Comparison of ENCODE assay signal across 26 mouse cellular contexts in the genomic region with DNA sequence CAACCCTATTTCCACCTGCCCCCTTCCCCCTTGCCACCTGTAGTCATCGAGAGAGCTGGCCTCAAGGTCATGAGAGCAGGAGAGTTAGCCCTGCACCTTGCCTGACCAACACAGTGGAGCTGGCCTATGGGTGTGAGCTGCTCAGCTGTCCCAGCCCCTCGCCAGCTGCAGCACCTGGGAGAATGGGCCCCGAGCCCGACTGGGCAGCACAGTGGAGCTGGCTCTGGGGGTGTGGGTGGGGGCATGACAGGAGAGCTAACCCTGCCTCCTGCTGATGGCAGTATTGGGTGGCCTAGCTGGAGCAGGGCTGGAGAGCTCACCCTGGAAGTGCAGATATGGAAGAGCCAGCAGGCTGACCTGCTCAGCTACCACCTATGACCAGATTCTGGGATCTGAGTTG. TPM values are rescaled to one million over a fixed set of nuclear protein-coding genes. Genes with fewer than 3 reads are reported as not detected.
A peak's percentile ranks its signal among the peaks of the same experiment; 100 is the strongest.
DNase-seq lines count a peak whose midpoint lies in the region; ATAC-seq lines count a peak whose summit lies in the region.
"Had no signal": no experiment of that assay in that cellular context is flagged by ENCODE, and none has a peak within 500 bp of the region (broad histone marks: within the 10 kb centered on the region; RNA-seq: fewer than 3 reads in every experiment).

No protein-coding gene starts in this region.

- peak overlapping the region; percentile 21; the same call in 1 of the 2 replicates for H3K9ac ChIP-seq in neural tube, embryonic 12.5 days
- H3K9ac ChIP-seq in neural tube, embryonic 15.5 days (replicated peaks): no peak overlapping the region
- H3K9ac ChIP-seq in hindbrain, embryonic 12.5 days: no peak overlapping the region
- H3K9ac ChIP-seq: embryonic facial prominence, embryonic 15.5 days; heart, embryonic 13.5 days had no signal

- intact Hi-C loops in heart, postnatal 10 days (cut with DNase I): no loop called here
- intact Hi-C loops in heart, postnatal 36 days (cut with DNase I): no loop called here
- intact Hi-C loops in gastrocnemius, postnatal 14 days (cut with DNase I; ENCODE audit: low total_unique reads): no loop called here

- H3K9me3 ChIP-seq in neural tube, embryonic 12.5 days: no peaks in the 10 kb centered on the region
- H3K9me3 ChIP-seq in neural tube, embryonic 15.5 days (replicated peaks): no peaks in the 10 kb centered on the region
- no peaks in the 10 kb centered on the region for H3K9me3 ChIP-seq in hindbrain, embryonic 12.5 days (replicated peaks)
- H3K9me3 ChIP-seq: embryonic facial prominence, embryonic 15.5 days; forebrain, embryonic 10.5 days; heart, embryonic 13.5 days; hindbrain, embryonic 10.5 days had no signal

- H3K4me3 ChIP-seq in neural tube, embryonic 12.5 days: no peak overlapping the region
- H3K4me3 ChIP-seq in neural tube, embryonic 15.5 days (replicated peaks): no peak overlapping the region
- no peak overlapping the region for H3K4me3 ChIP-seq in hindbrain, embryonic 12.5 days
- H3K4me3 ChIP-seq: embryonic facial prominence, embryonic 15.5 days; erythroblast, embryonic 14.5 days; forebrain, embryonic 10.5 days; heart, embryonic 13.5 days; hindbrain, embryonic 10.5 days had no signal

- H3K27me3 ChIP-seq in neural tube, embryonic 12.5 days (replicated peaks): no peaks in the 10 kb centered on the region
- no peaks in the 10 kb centered on the region for H3K27me3 ChIP-seq in neural tube, embryonic 15.5 days (replicated peaks)
- H3K27me3 ChIP-seq in hindbrain, embryonic 12.5 days: no peaks in the 10 kb centered on the region
- H3K27me3 ChIP-seq: CH12.LX; embryonic facial prominence, embryonic 15.5 days; heart, embryonic 13.5 days; Patski had no signal

- H3K4me2 ChIP-seq in neural tube, embryonic 12.5 days (replicated peaks): no peak overlapping the region
- no peak overlapping the region for H3K4me2 ChIP-seq in neural tube, embryonic 15.5 days
- H3K4me2 ChIP-seq in hindbrain, embryonic 12.5 days (replicated peaks): no peak overlapping the region
- H3K4me2 ChIP-seq: embryonic facial prominence, embryonic 15.5 days; heart, embryonic 13.5 days had no signal

- DNase-seq in heart, postnatal 10 days: peak; percentile 48 to 51
- DNase-seq in heart, postnatal 36 days: no peak
- peak; percentile 72 for DNase-seq in gastrocnemius, postnatal 14 days
- DNase-seq in skeletal muscle tissue, adult 2 months (ENCODE audit: low read depth, low spot score): peak; percentile 75
- no peak for DNase-seq in ovary, postnatal 10 days (ENCODE audit: low spot score)
- DNase-seq: adrenal gland, postnatal 14 days; cerebellum, adult 18-20 months; cerebellum, postnatal 14 days; embryo, embryonic 11 days had no signal

- H3K27ac ChIP-seq in neural tube, embryonic 12.5 days: no peak overlapping the region
- H3K27ac ChIP-seq in neural tube, embryonic 15.5 days (replicated peaks): no peak overlapping the region
- H3K27ac ChIP-seq in hindbrain, embryonic 12.5 days: no peak overlapping the region
- H3K27ac ChIP-seq: embryonic facial prominence, embryonic 15.5 days; forebrain, embryonic 10.5 days; heart, embryonic 13.5 days; hindbrain, embryonic 10.5 days had no signal

- 87% methylated on average over 4 of the region's 4 CpGs for WGBS in neural tube, embryonic 12.5 days
- 89% methylated on average over 4 of the region's 4 CpGs for WGBS in neural tube, embryonic 15.5 days
- 92% methylated on average over 4 of the region's 4 CpGs for WGBS in hindbrain, embryonic 12.5 days

- peaks cover 78% of the 10 kb centered on the region for H3K36me3 ChIP-seq in neural tube, embryonic 12.5 days
- H3K36me3 ChIP-seq in neural tube, embryonic 15.5 days: peaks cover 81% of the 10 kb centered on the region
- peaks cover 82% of the 10 kb centered on the region for H3K36me3 ChIP-seq in hindbrain, embryonic 12.5 days

- no peak for ATAC-seq in neural tube, embryonic 12.5 days (ENCODE audit: low FRiP score, low read depth)
- no peak for ATAC-seq in neural tube, embryonic 15.5 days (ENCODE audit: low FRiP score)
- ATAC-seq in hindbrain, embryonic 12.5 days (ENCODE audit: low FRiP score): no peak
- ATAC-seq: activated CD4-positive, CD25-positive, alpha-beta regulatory T cell, adult 4 months; forebrain, embryonic 14.5 days; hindbrain, embryonic 16.5 days; inflammation-experienced regulatory T-cells, adult 6 months; intestine, postnatal 0 days; Patski had no signal

- no peaks in the 10 kb centered on the region for H3K4me1 ChIP-seq in neural tube, embryonic 12.5 days
- H3K4me1 ChIP-seq in neural tube, embryonic 15.5 days: no peaks in the 10 kb centered on the region
- no peaks in the 10 kb centered on the region for H3K4me1 ChIP-seq in hindbrain, embryonic 12.5 days
- H3K4me1 ChIP-seq: embryonic facial prominence, embryonic 15.5 days; forebrain, embryonic 10.5 days; hindbrain, embryonic 10.5 days had no signal

RNA-seq across cellular contexts. Expression of a gene that starts 19.5 kb away (rescaled TPM):
- 10 to 100 TPM; 24.0 to 31.1 TPM for total RNA-seq in heart, postnatal 10 days (2021)
- total RNA-seq in heart, postnatal 36 days (2021): 10 to 100 TPM; 31.6 to 32.7 TPM
- 62.6 and 66.4 TPM in 2 replicates for polyA plus RNA-seq in neural tube, embryonic 12.5 days (2016; fragmentation: Nextera tagmentation; extraction: Ambion mirVana)
- polyA plus RNA-seq in neural tube, embryonic 15.5 days (2015; fragmentation: Nextera tagmentation; extraction: Ambion mirVana): 74.3 and 74.4 TPM in 2 replicates
- total RNA-seq in gastrocnemius, postnatal 14 days (2021): 10 to 100 TPM; 14.8 to 19.3 TPM
- polyA plus RNA-seq in hindbrain, embryonic 12.5 days (2016; fragmentation: Nextera tagmentation; extraction: Ambion mirVana): 64.3 and 64.5 TPM in 2 replicates

RNA-seq across cellular contexts. Expression of a gene that starts 28.4 kb away (rescaled TPM):
- total RNA-seq in heart, postnatal 10 days (2021): 10 to 100 TPM; 49.0 to 54.3 TPM
- 10 to 100 TPM; 27.2 to 27.6 TPM for total RNA-seq in heart, postnatal 36 days (2021)
- 59.8 and 64.5 TPM in 2 replicates for polyA plus RNA-seq in neural tube, embryonic 12.5 days (2016; fragmentation: Nextera tagmentation; extraction: Ambion mirVana)
- 57.9 and 58.9 TPM in 2 replicates for polyA plus RNA-seq in neural tube, embryonic 15.5 days (2015; fragmentation: Nextera tagmentation; extraction: Ambion mirVana)
- total RNA-seq in gastrocnemius, postnatal 14 days (2021): 10 to 100 TPM; 30.4 to 36.7 TPM
- polyA plus RNA-seq in hindbrain, embryonic 12.5 days (2016; fragmentation: Nextera tagmentation; extraction: Ambion mirVana): 63.3 and 63.9 TPM in 2 replicates

RNA-seq across cellular contexts. Expression of a gene that starts 48.8 kb away (rescaled TPM):
- total RNA-seq in heart, postnatal 10 days (2021): 1 to 10 TPM; 5.0 to 8.2 TPM
- total RNA-seq in heart, postnatal 36 days (2021): 1 to 10 TPM; 1.5 to 2.4 TPM
- 1.3 and 2.0 TPM in 2 replicates for polyA plus RNA-seq in neural tube, embryonic 12.5 days (2016; fragmentation: Nextera tagmentation; extraction: Ambion mirVana)
- polyA plus RNA-seq in neural tube, embryonic 15.5 days (2015; fragmentation: Nextera tagmentation; extraction: Ambion mirVana): 2.3 and 128 TPM in 2 replicates
- 1 to 10 TPM; 1.9 to 5.0 TPM for total RNA-seq in gastrocnemius, postnatal 14 days (2021)
- 2.5 and 3.9 TPM in 2 replicates for polyA plus RNA-seq in hindbrain, embryonic 12.5 days (2016; fragmentation: Nextera tagmentation; extraction: Ambion mirVana)
- total RNA-seq: common myeloid progenitor, adult 5-6 weeks; granulocyte monocyte progenitor cell, adult 5-6 weeks had no signal
- polyA plus RNA-seq: erythroblast, embryonic 14.5 days had no signal

Comparison
In these comparisons a context has a peak if more than half of its experiments do, and no peak if none do; other contexts are left out.
1. DNase-seq: peak in heart, postnatal 10 days (2 of 2), gastrocnemius, postnatal 14 days (single experiment) and skeletal muscle tissue, adult 2 months (single experiment); none in heart, postnatal 36 days (0 of 2) and ovary, postnatal 10 days (single experiment).